Comparison of ENCODE assay signal across 23 mouse cellular contexts in the genomic region with DNA sequence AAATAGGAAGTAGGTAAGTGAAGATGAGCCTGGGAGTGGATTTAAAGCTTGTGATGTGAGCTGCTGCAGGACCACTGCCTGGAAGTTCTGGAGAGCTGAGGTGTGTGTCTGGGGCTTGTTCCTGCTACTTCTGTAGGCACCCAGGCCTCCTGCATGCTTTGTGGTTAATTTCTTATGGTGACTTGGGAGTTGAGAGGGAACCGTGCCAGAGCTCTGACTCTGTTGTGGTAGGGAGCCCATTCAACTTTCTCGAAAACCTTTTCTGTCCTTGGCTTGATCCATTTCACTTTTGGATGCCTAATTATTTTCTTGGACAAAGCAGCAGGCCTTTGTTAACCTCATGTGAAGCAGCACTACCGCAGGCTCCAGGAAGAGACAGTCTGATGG. TPM values are rescaled to one million over a fixed set of nuclear protein-coding genes. Genes with fewer than 3 reads are reported as not detected.
DNase-seq lines count a peak whose midpoint lies in the region; ATAC-seq and TF ChIP-seq lines count a peak whose summit lies in the region.
"Had no signal": no experiment of that assay in that cellular context is flagged by ENCODE, and none has a peak within 500 bp of the region (broad histone marks: within the 10 kb centered on the region; RNA-seq: fewer than 3 reads in every experiment).

No protein-coding gene starts in this region.

- no peaks in the 10 kb centered on the region for H3K4me1 ChIP-seq in limb, embryonic 14.5 days (ENCODE audit: control insufficient read depth, insufficient read depth, low read length)
- no peaks in the 10 kb centered on the region for H3K4me1 ChIP-seq in limb, embryonic 10.5 days
- 0 out of 2 replicates have a peak, but pooled peaks cover 4% of the 10 kb centered on the region for H3K4me1 ChIP-seq in limb, embryonic 15.5 days
- H3K4me1 ChIP-seq: forebrain, embryonic 12.5 days; liver, embryonic 13.5 days had no signal

- DNase-seq in adrenal gland, adult 2 months = peak; percentile 24
- no peak for DNase-seq in adrenal gland, adult 8-10 months
- peak; percentile 14 for DNase-seq in limb, embryonic 14.5 days (ENCODE audit: low spot score)
- no peak for DNase-seq in limb, embryonic 10.5 days (ENCODE audit: low spot score)
- peak; percentile 85 for DNase-seq in NIH3T3 (ENCODE audit: low read depth)
- DNase-seq in kidney, postnatal 25 days = no peak
- DNase-seq: cerebellum, adult 8-10 months; gastrocnemius, postnatal 25 days; heart, postnatal 4 days; kidney, adult 8-10 months; kidney, postnatal 4 days; left cerebral cortex, postnatal 4 days; liver, embryonic 13.5 days; right cerebral cortex, postnatal 4 days; thymus, adult 18-20 months had no signal

- 66% methylated on average over 3 of the region's 3 CpGs for WGBS in limb, embryonic 14.5 days
- WGBS in limb, embryonic 10.5 days = 85% methylated on average over 3 of the region's 3 CpGs
- WGBS in limb, embryonic 15.5 days = 47% methylated on average over 3 of the region's 3 CpGs

- H3K9ac ChIP-seq in limb, embryonic 14.5 days (ENCODE audit: low read depth, low read length, severe bottlenecking) = no peak overlapping the region
- no peak overlapping the region for H3K9ac ChIP-seq in limb, embryonic 15.5 days
- H3K9ac ChIP-seq: embryonic facial prominence, embryonic 13.5 days; forebrain, embryonic 12.5 days; liver, embryonic 13.5 days had no signal

- no peak overlapping the region for H3K27ac ChIP-seq in limb, embryonic 14.5 days (replicated peaks; ENCODE audit: low read depth, low read length)
- H3K27ac ChIP-seq in limb, embryonic 10.5 days = no peak overlapping the region
- H3K27ac ChIP-seq in limb, embryonic 15.5 days = peak overlapping the region; percentile 75
- H3K27ac ChIP-seq: embryonic facial prominence, embryonic 13.5 days; forebrain, embryonic 12.5 days; liver, embryonic 13.5 days; macrophage had no signal

- no peaks in the 10 kb centered on the region for H3K27me3 ChIP-seq in limb, embryonic 14.5 days (ENCODE audit: control insufficient read depth, insufficient read depth, low read length)
- no peaks in the 10 kb centered on the region for H3K27me3 ChIP-seq in limb, embryonic 10.5 days (ENCODE audit: low read depth, poor library complexity, severe bottlenecking)
- H3K27me3 ChIP-seq in limb, embryonic 15.5 days = no peaks in the 10 kb centered on the region
- H3K27me3 ChIP-seq: embryonic facial prominence, embryonic 13.5 days; forebrain, embryonic 12.5 days; liver, embryonic 13.5 days had no signal

- TF ChIP-seq POLR2A in limb, embryonic 14.5 days (IDR thresholded peaks at IDR 0.05; ENCODE audit: borderline replicate concordance, extremely low read depth, insufficient read depth, insufficient read length) = no peak

- no peak for ATAC-seq in limb, embryonic 14.5 days (ENCODE audit: low FRiP score, low read depth)
- ATAC-seq in limb, embryonic 15.5 days (ENCODE audit: insufficient number of reproducible peaks, low FRiP score, low TSS enrichment, low read depth) = no peak
- no peak for ATAC-seq in CD4-positive, CD25-positive, alpha-beta regulatory T cell, adult 4 months
- ATAC-seq: hindbrain, embryonic 16.5 days had no signal

- peaks cover 65% of the 10 kb centered on the region for H3K36me3 ChIP-seq in limb, embryonic 14.5 days (ENCODE audit: control insufficient read depth, insufficient read depth, low read length)
- peaks cover 92% of the 10 kb centered on the region for H3K36me3 ChIP-seq in limb, embryonic 10.5 days
- H3K36me3 ChIP-seq in limb, embryonic 15.5 days = peaks cover 50% of the 10 kb centered on the region

- H3K4me3 ChIP-seq in limb, embryonic 14.5 days (replicated peaks; ENCODE audit: low read length) = no peak overlapping the region
- H3K4me3 ChIP-seq in limb, embryonic 10.5 days = no peak overlapping the region
- H3K4me3 ChIP-seq in limb, embryonic 15.5 days = no peak overlapping the region
- H3K4me3 ChIP-seq: embryonic facial prominence, embryonic 13.5 days; forebrain, embryonic 12.5 days; liver, embryonic 13.5 days had no signal

- no peaks in the 10 kb centered on the region for H3K9me3 ChIP-seq in limb, embryonic 14.5 days (ENCODE audit: control insufficient read depth, low read length)
- no peaks in the 10 kb centered on the region for H3K9me3 ChIP-seq in limb, embryonic 10.5 days (replicated peaks)
- no peaks in the 10 kb centered on the region for H3K9me3 ChIP-seq in limb, embryonic 15.5 days
- H3K9me3 ChIP-seq: embryonic facial prominence, embryonic 13.5 days; forebrain, embryonic 12.5 days; liver, embryonic 13.5 days had no signal

- no peak overlapping the region for H3K4me2 ChIP-seq in limb, embryonic 14.5 days (replicated peaks; ENCODE audit: low read depth, low read length, severe bottlenecking)
- H3K4me2 ChIP-seq in limb, embryonic 15.5 days = no peak overlapping the region
- H3K4me2 ChIP-seq: embryonic facial prominence, embryonic 13.5 days; forebrain, embryonic 12.5 days; heart, embryonic 11.5 days; liver, embryonic 13.5 days; midbrain, embryonic 11.5 days had no signal

RNA-seq across cellular contexts. Expression of gene Adpgk, which starts 19.9 kb away (rescaled TPM):
- 10 to 100 TPM; 28.0 to 28.6 TPM for total RNA-seq in adrenal gland, adult 2 months (2021)
- polyA plus RNA-seq in adrenal gland, adult 2 months (2012; rRNA removed) = 25.2 and 25.8 TPM in 2 replicates
- 10 to 100 TPM; 30.6 to 33.5 (median 31.2) TPM for total RNA-seq in adrenal gland, adult 8-10 months (2022)
- polyA plus RNA-seq in limb, embryonic 14.5 days (2012; rRNA removed) = 46.2 and 47.4 TPM in 2 replicates
- 51.2 and 53.0 TPM in 2 replicates for polyA plus RNA-seq in limb, embryonic 14.5 days (2014; fragmentation: Nextera tagmentation; extraction: Ambion mirVana)
- 45.8 and 46.9 TPM in 2 replicates for polyA plus RNA-seq in limb, embryonic 10.5 days (2016; fragmentation: Nextera tagmentation; extraction: Ambion mirVana)
- 42.8 and 44.3 TPM in 2 replicates for polyA plus RNA-seq in limb, embryonic 15.5 days (2015; fragmentation: Nextera tagmentation; extraction: Ambion mirVana)
- polyA plus RNA-seq in CD4-positive, CD25-positive, alpha-beta regulatory T cell, adult 4 months (2017; shearing (Covaris generic)) = 10 to 100 TPM in 1 of 2 experiments, 1 to 10 TPM in 1; 8.0 to 13.8 TPM

RNA-seq across cellular contexts. Expression of gene Bbs4, which starts 42.0 kb away (rescaled TPM):
- 10 to 100 TPM in 1 of 2 experiments, 1 to 10 TPM in 1; 6.7 to 13.3 TPM for total RNA-seq in adrenal gland, adult 2 months (2021)
- polyA plus RNA-seq in adrenal gland, adult 2 months (2012; rRNA removed) = 2.0 and 2.4 TPM in 2 replicates
- 10 to 100 TPM; 11.1 to 25.4 (median 18.9) TPM for total RNA-seq in adrenal gland, adult 8-10 months (2022)
- 9.1 and 11.3 TPM in 2 replicates for polyA plus RNA-seq in limb, embryonic 14.5 days (2012; rRNA removed)
- 15.5 and 17.8 TPM in 2 replicates for polyA plus RNA-seq in limb, embryonic 14.5 days (2014; fragmentation: Nextera tagmentation; extraction: Ambion mirVana)
- 16.6 and 16.9 TPM in 2 replicates for polyA plus RNA-seq in limb, embryonic 10.5 days (2016; fragmentation: Nextera tagmentation; extraction: Ambion mirVana)
- polyA plus RNA-seq in limb, embryonic 15.5 days (2015; fragmentation: Nextera tagmentation; extraction: Ambion mirVana) = 12.7 and 17.5 TPM in 2 replicates
- polyA plus RNA-seq in CD4-positive, CD25-positive, alpha-beta regulatory T cell, adult 4 months (2017; shearing (Covaris generic)) = 10 to 100 TPM; 15.7 to 18.1 TPM

Comparison
In these comparisons a context has a peak if more than half of its experiments do, and no peak if none do; other contexts are left out.
1. DNase-seq: peak in adrenal gland, adult 2 months (single experiment), limb, embryonic 14.5 days (single experiment) and NIH3T3 (single experiment); none in adrenal gland, adult 8-10 months (single experiment), limb, embryonic 10.5 days (single experiment) and kidney, postnatal 25 days (0 of 2).